Mouse (Mus musculus) liver, postnatal 0 days (tissue): ENCODE measurements at regions not wholly inside any gene's neighbourhood (a gene's known extent, or its start where the extent isn't known, plus 50 kb on each side); places are given as distances from the start of the nearest gene placed in this dataset.
"Not testable (repeated sequence)": the region's sequence is repeated elsewhere in the genome, so short reads cannot be mapped to it uniquely, and the experiment has no call there.

Experiments used
- ATAC-seq: fragments of 200-750 bp; cut with Nextera tagmentation; 2 replicates; pipeline ENCODE4 v1.8.0; 2017; ENCODE audit warnings: mild to moderate bottlenecking, moderate library complexity
- DNase-seq: peaks from one replicate; pipeline ENCODE4 v3.0.0-alpha.2; 2016
- H3K27ac ChIP-seq: fragments of 300-500 bp; sonication (generic); 2 replicates; pipeline ENCODE4 v1.5.1; 2014; ENCODE audit warnings: antibody characterized with exemption, moderate library complexity, mild to moderate bottlenecking, low read depth
- H3K27me3 ChIP-seq: fragments of 300-500 bp; sonication (generic); 2 replicates; pipeline ENCODE4 v1.6.1; 2014; ENCODE audit warnings: low read length, control low read depth, mixed read lengths; ENCODE audit not compliant: insufficient read depth
- H3K36me3 ChIP-seq: fragments of 300-500 bp; sonication (generic); replicated peaks from 2 replicates; pipeline ENCODE4 v1.6.1; 2014; ENCODE audit warnings: mild to moderate bottlenecking, control low read depth, low read length, moderate library complexity, mixed read lengths; ENCODE audit not compliant: insufficient read depth
- H3K4me1 ChIP-seq: fragments of 300-500 bp; sonication (generic); 2 replicates; pipeline ENCODE4 v1.6.1; 2014; ENCODE audit warnings: antibody characterized with exemption, mild to moderate bottlenecking, control low read depth; ENCODE audit not compliant: insufficient read depth
- H3K4me2 ChIP-seq: fragments of 300-500 bp; sonication (generic); 2 replicates; pipeline ENCODE4 v1.6.1; 2014; ENCODE audit warnings: low read depth, mild to moderate bottlenecking, low read length, moderate library complexity, mixed read lengths
- H3K4me3 ChIP-seq: fragments of 300-500 bp; sonication (generic); 2 replicates; pipeline ENCODE4 v1.5.1; 2014; ENCODE audit warnings: low read depth, low read length
- H3K9ac ChIP-seq: fragments of 300-500 bp; sonication (generic); replicated peaks from 2 replicates; pipeline ENCODE4 v1.6.1; 2014; ENCODE audit warnings: mild to moderate bottlenecking, moderate library complexity
- H3K9me3 ChIP-seq: fragments of 300-500 bp; sonication (generic); 2 replicates; pipeline ENCODE4 v1.6.1; 2016; ENCODE audit warnings: mild to moderate bottlenecking, control low read depth, low read length, mixed read lengths
- CTCF ChIP-seq: sonication (generic); IDR thresholded peaks from 2 replicates; pipeline ENCODE4 v1.5.1; 2016; ENCODE audit warnings: antibody characterized with exemption, low read depth
- EP300 ChIP-seq: IDR thresholded peaks from 2 replicates; pipeline ENCODE4 v1.6.1; 2016; ENCODE audit warnings: antibody characterized with exemption, low read depth, mild to moderate bottlenecking
- WGBS: fragments of 180-500 bp; shearing (Covaris S2); extraction: QIAGEN DNeasy Blood & Tissue Kit; methylation state at CpG from one replicate; pipeline ENCODE4 v1.1.7; 2014; ENCODE audit not compliant: insufficient replicate concordance; 5-methylcytosine and 5-hydroxymethylcytosine counted together

- no peak for DNase-seq
- H3K4me1 ChIP-seq = no peaks in the 10 kb centered on the region
- no peaks in the 10 kb centered on the region for H3K36me3 ChIP-seq
- H3K9ac ChIP-seq = no peak overlapping the region
- no peak for TF ChIP-seq EP300
- TF ChIP-seq CTCF = no peak
- H3K9me3 ChIP-seq = no peaks in the 10 kb centered on the region
- ATAC-seq = no peak
- H3K27me3 ChIP-seq = no peaks in the 10 kb centered on the region
- H3K4me3 ChIP-seq = no peak overlapping the region
- H3K27ac ChIP-seq = no peak overlapping the region
- 39% methylated on average over 3 of the region's 3 CpGs for WGBS
- no peak overlapping the region for H3K4me2 ChIP-seq
Observed at GRCm38 (mm10) chr2:17898780-17899179, 98.0 kb downstream of the H2al2a start.

DNA sequence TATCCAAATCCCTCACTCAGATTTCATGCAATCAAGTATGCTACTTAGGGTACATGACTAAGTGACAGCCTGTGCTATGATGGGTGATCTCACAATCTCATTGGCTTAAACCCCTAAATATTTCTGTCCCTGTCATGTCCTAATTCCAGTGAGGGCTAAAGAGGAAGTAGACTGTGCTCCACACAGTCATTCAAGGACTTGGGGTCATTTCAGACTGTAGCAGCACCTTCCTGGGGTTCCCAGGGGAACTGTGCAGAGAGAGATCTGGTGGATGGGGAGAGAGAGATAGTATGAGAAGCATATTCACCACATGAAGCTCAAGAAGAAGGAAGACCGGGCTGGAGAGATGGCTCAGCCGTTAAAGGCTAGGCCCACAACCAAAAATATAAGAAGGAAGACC is 100.7 kb downstream of the H2al2a start:
- no peaks in the 10 kb centered on the region for H3K36me3 ChIP-seq
- TF ChIP-seq CTCF (no peak), EP300 (no peak)
- ATAC-seq (no peak), DNase-seq (no peak)
- WGBS = 75% methylated on average over 2 of the region's 2 CpGs
- H3K27ac ChIP-seq = no peak overlapping the region
- H3K4me3 ChIP-seq = no peak overlapping the region
- H3K27me3 ChIP-seq = no peaks in the 10 kb centered on the region
- no peaks in the 10 kb centered on the region for H3K9me3 ChIP-seq
- no peak overlapping the region for H3K4me2 ChIP-seq
- no peak overlapping the region for H3K9ac ChIP-seq
- H3K4me1 ChIP-seq = no peaks in the 10 kb centered on the region

- H3K36me3 ChIP-seq, H3K27me3 ChIP-seq, H3K27ac ChIP-seq, H3K9me3 ChIP-seq, DNase-seq, H3K4me2 ChIP-seq, H3K4me3 ChIP-seq, H3K4me1 ChIP-seq, ATAC-seq, H3K9ac ChIP-seq: not testable (repeated sequence)
- 82% methylated on average over 7 of the region's 7 CpGs for WGBS
Observed at GRCm38 (mm10) chr2:17892661-17893060, 104.1 kb downstream of the H2al2a start.

- WGBS = 66% methylated on average over 3 of the region's 3 CpGs
- Histone ChIP-seq H3K4me3 (no peak overlapping the region), H3K27me3 (no peaks in the 10 kb centered on the region), H3K9me3 (no peaks in the 10 kb centered on the region), H3K4me1 (no peaks in the 10 kb centered on the region), H3K27ac (no peak overlapping the region), H3K36me3 (no peaks in the 10 kb centered on the region), H3K9ac (no peak overlapping the region), H3K4me2 (no peak overlapping the region)
- ATAC-seq = no peak
- DNase-seq = no peak
- TF ChIP-seq CTCF (no peak), EP300 (no peak)
Observed at GRCm38 (mm10) chr2:17887699-17888098, 109.1 kb downstream of the H2al2a start.

- Histone ChIP-seq H3K27me3 (no peaks in the 10 kb centered on the region), H3K27ac (no peak overlapping the region), H3K36me3 (no peaks in the 10 kb centered on the region), H3K9ac (no peak overlapping the region), H3K9me3 (no peaks in the 10 kb centered on the region), H3K4me1 (no peaks in the 10 kb centered on the region), H3K4me3 (no peak overlapping the region), H3K4me2 (no peak overlapping the region)
- ATAC-seq (no peak), DNase-seq (no peak)
- TF ChIP-seq CTCF (no peak), EP300 (no peak)
- WGBS = 69% methylated on average over 12 of the region's 12 CpGs
Observed at GRCm38 (mm10) chr2:17882389-17882788, 114.4 kb downstream of the H2al2a start.

DNA sequence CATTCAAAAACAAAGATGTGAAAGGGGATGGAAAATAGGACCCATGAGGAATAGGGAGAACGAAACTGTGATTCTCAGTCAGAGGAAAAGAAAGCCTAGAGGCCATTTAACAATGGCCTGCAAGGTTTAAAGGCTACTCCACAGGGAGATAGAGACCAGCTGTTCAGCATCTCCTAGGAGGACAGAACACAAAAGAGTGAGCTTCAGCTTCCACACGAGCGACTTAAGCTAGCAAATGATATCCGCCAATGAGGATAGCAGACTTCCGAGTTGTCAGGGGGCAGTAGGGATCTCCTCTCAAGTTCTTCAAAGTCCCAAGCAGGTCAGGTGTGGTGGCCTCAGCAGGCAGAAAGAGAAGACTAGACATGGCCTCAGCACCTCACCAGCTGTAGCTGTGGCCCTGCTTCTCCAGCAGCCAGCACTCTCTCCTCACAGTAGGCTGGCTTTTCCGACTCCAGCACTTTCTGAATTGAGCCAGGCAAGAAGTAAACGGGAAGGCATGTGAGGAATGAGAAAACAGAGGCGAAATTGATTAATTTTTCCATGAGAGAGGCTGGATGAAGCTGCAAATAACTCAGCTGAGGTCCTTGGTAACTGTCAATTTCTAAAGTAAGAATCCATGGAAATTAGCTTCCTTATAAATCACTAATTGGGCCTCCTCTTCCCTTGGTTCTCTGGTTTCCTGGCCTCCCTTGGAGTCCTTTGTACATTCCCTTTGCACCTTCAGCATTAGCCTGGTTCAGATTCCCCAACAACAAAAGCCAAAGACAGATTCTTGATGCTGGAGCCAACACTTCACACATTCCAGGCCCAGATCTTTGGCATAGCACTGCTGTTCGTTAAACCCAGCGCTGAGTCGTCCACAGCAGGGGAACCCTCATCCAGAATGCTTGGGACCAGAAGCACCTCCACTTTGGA is 115.7 kb downstream of the H2al2a start:
- no peak for DNase-seq
- H3K27ac ChIP-seq = no peak overlapping the region

DNA sequence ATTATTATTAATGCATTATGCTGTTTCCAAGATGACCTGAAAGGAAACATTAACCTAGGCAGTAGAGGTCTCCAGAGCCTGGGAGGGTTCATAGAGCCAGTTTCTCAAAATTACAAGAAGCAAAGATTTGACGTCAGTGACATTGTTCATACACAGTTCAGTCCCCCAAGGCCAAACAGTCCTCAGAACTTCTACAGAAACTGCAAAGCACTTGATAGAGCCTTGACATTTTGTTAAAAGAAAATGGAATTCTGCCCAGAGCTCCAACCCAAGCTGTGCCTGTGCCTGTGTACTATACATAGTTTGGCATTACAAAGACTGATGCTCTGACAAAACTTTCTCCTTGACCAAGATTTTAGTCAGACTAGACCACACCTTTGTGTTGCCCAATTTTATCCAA is 118.9 kb downstream of the H2al2a start:
- WGBS = 68% methylated on average over 1 of the region's 1 CpGs
- Histone ChIP-seq H3K27ac (no peak overlapping the region), H3K4me1 (no peaks in the 10 kb centered on the region), H3K9ac (no peak overlapping the region), H3K36me3 (no peaks in the 10 kb centered on the region), H3K4me2 (no peak overlapping the region), H3K27me3 (no peaks in the 10 kb centered on the region), H3K4me3 (no peak overlapping the region), H3K9me3 (no peaks in the 10 kb centered on the region)
- DNase-seq (no peak), ATAC-seq (no peak)
- TF ChIP-seq EP300 = no peak
- no peak for TF ChIP-seq CTCF

More for the DNA sequence above, 115.7 kb downstream of the H2al2a start:
- WGBS = 74% methylated on average over 11 of the region's 11 CpGs
- Histone ChIP-seq H3K4me2 (no peak overlapping the region), H3K27me3 (no peaks in the 10 kb centered on the region), H3K4me1 (no peaks in the 10 kb centered on the region), H3K9ac (no peak overlapping the region), H3K9me3 (no peaks in the 10 kb centered on the region), H3K36me3 (no peaks in the 10 kb centered on the region), H3K4me3 (no peak overlapping the region)
- no peak for ATAC-seq
- no peak for TF ChIP-seq EP300
- no peak for TF ChIP-seq CTCF
